Mouse (Mus musculus) cerebellum, adult 2 months (tissue): ENCODE results near the gene Sar1b. TPM values are rescaled to one million over a fixed set of nuclear protein-coding genes. Genes with fewer than 3 reads are reported as not detected.

ENCODE experiments used
- DNase-seq, 2 experiments: peaks; one replicate each; pipeline ENCODE4 v3.0.0; 2021
- H3K27ac ChIP-seq: fragments of 200-500 bp; 2 replicates; pipeline ENCODE4 v1.5.1; 2012; ENCODE audit warnings: low read length, control low read depth, inconsistent platforms; ENCODE audit not compliant: insufficient read depth
- H3K27me3 ChIP-seq: fragments of 200-500 bp; 2 replicates; pipeline ENCODE4 v1.6.1; 2012; ENCODE audit warnings: inconsistent platforms, mild to moderate bottlenecking, low read length, moderate library complexity; ENCODE audit not compliant: control insufficient read depth, insufficient read depth
- H3K4me1 ChIP-seq: fragments of 200-500 bp; 2 replicates; pipeline ENCODE4 v1.6.1; 2011; ENCODE audit warnings: low read length; ENCODE audit not compliant: control insufficient read depth, insufficient read depth
- H3K4me3 ChIP-seq: fragments of 200-500 bp; replicated peaks from 2 replicates; pipeline ENCODE3; 2011; ENCODE audit warnings: mild to moderate bottlenecking, low read depth, low read length, control low read depth; ENCODE audit not compliant: insufficient read depth
- CTCF ChIP-seq: fragments of 200-500 bp; IDR thresholded peaks from 2 replicates; pipeline ENCODE4 v1.5.1; 2011; ENCODE audit warnings: low read depth, mild to moderate bottlenecking, control low read depth, low read length, moderate library complexity, borderline replicate concordance; ENCODE audit not compliant: insufficient read depth
- POLR2A ChIP-seq: fragments of 200-500 bp; IDR thresholded peaks from 2 replicates; pipeline ENCODE4 v1.6.1; 2011; ENCODE audit warnings: low read length, control low read depth, borderline replicate concordance; ENCODE audit not compliant: insufficient read depth
- WGBS: fragments of 180-500 bp; shearing (Covaris S2); methylation state at CpG from one replicate; pipeline ENCODE4 v1.1.7; 2018; 5-methylcytosine and 5-hydroxymethylcytosine counted together
- polyA plus RNA-seq: library from polyadenylated mRNA; depleted of rRNA; stranded (reverse); fragments of >200 nt; gene quantifications from 2 replicates; pipeline ENCODE4 v1.2.3, GENCODE M21; 2012

Sar1b gene
- polyA plus RNA-seq, 1 experiment: 95.1 TPM

- DNase-seq: no peak
- no peak overlapping the region for H3K27ac ChIP-seq
- H3K27me3 ChIP-seq: no peaks in the 10 kb centered on the region
- H3K4me3 ChIP-seq: peak overlapping the region; percentile 72
- WGBS: 4% methylated on average over 13 of the region's 13 CpGs
- TF ChIP-seq CTCF (no peak), POLR2A (no peak)
- no peaks in the 10 kb centered on the region for H3K4me1 ChIP-seq
These were observed 468 bp downstream of the Sar1b start for GRCm38 (mm10) chr11:51763955-51764354.

- Histone ChIP-seq H3K27ac (no peak overlapping the region), H3K4me3 (no peak overlapping the region), H3K4me1 (no peaks in the 10 kb centered on the region), H3K27me3 (no peaks in the 10 kb centered on the region)
- no peak for DNase-seq
- TF ChIP-seq CTCF: no peak
- no peak for TF ChIP-seq POLR2A
- WGBS: 86% methylated on average over 4 of the region's 4 CpGs
These were observed 1.3 kb downstream of the Sar1b start for GRCm38 (mm10) chr11:51764816-51765215.

- Histone ChIP-seq H3K4me1 (no peaks in the 10 kb centered on the region), H3K27ac (no peak overlapping the region), H3K27me3 (no peaks in the 10 kb centered on the region), H3K4me3 (no peak overlapping the region)
- DNase-seq: no peak
- no peak for TF ChIP-seq CTCF
- TF ChIP-seq POLR2A: no peak
- 81% methylated on average over 8 of the region's 8 CpGs for WGBS
These were observed 4.2 kb downstream of the Sar1b start for GRCm38 (mm10) chr11:51767579-51768220.

GRCm38 (mm10) chr11:51768296-51768695 is 4.8 kb downstream of the Sar1b start:
- no peak for DNase-seq
- Histone ChIP-seq H3K27ac (no peak overlapping the region), H3K27me3 (no peaks in the 10 kb centered on the region), H3K4me1 (no peaks in the 10 kb centered on the region), H3K4me3 (no peak overlapping the region)
- 77% methylated on average over 5 of the region's 5 CpGs for WGBS
- no peak for TF ChIP-seq CTCF
- no peak for TF ChIP-seq POLR2A

DNA sequence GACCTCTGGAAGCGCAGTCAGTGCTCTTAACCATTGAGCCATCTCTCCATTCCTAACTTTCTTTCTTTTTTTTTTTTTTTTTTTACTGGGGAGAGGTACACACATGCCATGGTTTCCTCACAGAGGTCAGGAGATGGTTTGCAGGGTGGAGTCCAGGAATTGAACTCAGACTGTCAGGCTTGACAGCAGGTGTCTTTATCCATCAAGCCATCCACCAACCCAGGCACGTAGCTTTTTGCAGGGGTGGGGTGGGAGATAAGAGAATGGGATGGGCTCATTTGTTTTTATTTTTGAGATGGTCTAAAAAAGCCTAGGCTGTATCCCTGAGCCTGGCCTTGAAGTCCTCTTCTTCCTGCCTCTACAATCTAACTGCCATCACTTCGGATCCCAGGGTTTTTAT is 12.0 kb downstream of the Sar1b start:
- no peak overlapping the region for H3K4me3 ChIP-seq
- TF ChIP-seq CTCF: no peak
- no peak for TF ChIP-seq POLR2A
- no peak for DNase-seq
- no peaks in the 10 kb centered on the region for H3K4me1 ChIP-seq
- WGBS: 87% methylated on average over 3 of the region's 3 CpGs
- no peaks in the 10 kb centered on the region; the same call in 1 of the 2 replicates for H3K27me3 ChIP-seq
- no peak overlapping the region for H3K27ac ChIP-seq

- H3K27me3 ChIP-seq: no peaks in the 10 kb centered on the region; the same call in 1 of the 2 replicates
- WGBS: 92% methylated on average over 5 of the region's 5 CpGs
- TF ChIP-seq POLR2A (no peak), CTCF (no peak)
These were observed 14.0 kb downstream of the Sar1b start for GRCm38 (mm10) chr11:51777478-51777877.

GRCm38 (mm10) chr11:51780773-51781267 is 17.3 kb downstream of the Sar1b start:
- no peak for DNase-seq
- Histone ChIP-seq H3K27me3 (no peaks in the 10 kb centered on the region), H3K4me3 (no peak overlapping the region), H3K4me1 (no peaks in the 10 kb centered on the region), H3K27ac (no peak overlapping the region)
- TF ChIP-seq CTCF (no peak), POLR2A (no peak)
- WGBS: 89% methylated on average over 9 of the region's 9 CpGs

More at GRCm38 (mm10) chr11:51777478-51777877, 14.0 kb downstream of the Sar1b start:
- Histone ChIP-seq H3K27ac (no peak overlapping the region), H3K4me3 (no peak overlapping the region), H3K4me1 (no peaks in the 10 kb centered on the region)
- no peak for DNase-seq

DNA sequence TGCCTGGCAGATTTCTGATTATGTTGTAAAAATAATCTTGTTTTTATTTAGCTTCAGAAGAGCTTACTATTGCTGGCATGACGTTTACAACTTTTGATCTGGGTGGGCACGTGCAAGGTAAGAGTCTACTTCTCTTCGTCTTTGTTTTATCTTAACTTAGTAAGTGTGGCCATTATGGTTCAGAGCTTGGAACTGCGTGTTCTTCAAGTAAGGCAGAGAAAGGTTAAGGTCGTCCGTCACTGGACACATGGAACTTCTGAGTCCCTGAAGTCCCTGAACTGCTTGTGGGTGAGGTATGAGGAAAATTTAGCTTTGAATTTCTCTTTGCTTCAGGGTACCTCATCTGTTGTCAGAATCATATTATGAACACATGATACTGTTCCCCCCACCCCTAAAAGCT is 19.2 kb downstream of the Sar1b start:
- no peak overlapping the region for H3K4me3 ChIP-seq
- TF ChIP-seq CTCF: no peak
- TF ChIP-seq POLR2A: no peak
- no peaks in the 10 kb centered on the region for H3K27me3 ChIP-seq
- H3K27ac ChIP-seq: no peak overlapping the region
- no peak for DNase-seq
- H3K4me1 ChIP-seq: no peaks in the 10 kb centered on the region
- WGBS: 91% methylated on average over 6 of the region's 6 CpGs
